Mouse (Mus musculus): ENCODE data around the gene Dcakd.

The Dcakd gene

DNA sequence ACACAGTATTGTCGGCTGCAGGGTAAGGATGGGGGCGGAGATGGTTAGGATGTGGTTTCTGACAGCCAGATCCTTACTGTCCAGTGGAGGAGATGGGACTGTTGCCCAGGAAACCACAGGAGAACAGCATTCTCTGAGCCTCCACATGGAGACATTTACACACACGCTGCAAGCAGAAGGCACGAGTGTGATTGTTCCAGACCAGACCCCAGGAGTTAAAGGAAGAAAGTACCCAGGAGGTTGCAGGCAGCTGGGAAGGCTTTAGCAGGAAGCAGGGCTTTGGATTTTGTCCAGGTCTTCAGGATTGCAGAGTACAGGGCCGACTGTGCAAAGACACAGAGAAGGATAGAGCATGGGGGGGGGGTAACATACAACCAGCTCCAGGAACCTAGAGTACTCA, 56.5 kb downstream of the Dcakd start:
- peak; percentile 81 to 85 for DNase-seq

DNA sequence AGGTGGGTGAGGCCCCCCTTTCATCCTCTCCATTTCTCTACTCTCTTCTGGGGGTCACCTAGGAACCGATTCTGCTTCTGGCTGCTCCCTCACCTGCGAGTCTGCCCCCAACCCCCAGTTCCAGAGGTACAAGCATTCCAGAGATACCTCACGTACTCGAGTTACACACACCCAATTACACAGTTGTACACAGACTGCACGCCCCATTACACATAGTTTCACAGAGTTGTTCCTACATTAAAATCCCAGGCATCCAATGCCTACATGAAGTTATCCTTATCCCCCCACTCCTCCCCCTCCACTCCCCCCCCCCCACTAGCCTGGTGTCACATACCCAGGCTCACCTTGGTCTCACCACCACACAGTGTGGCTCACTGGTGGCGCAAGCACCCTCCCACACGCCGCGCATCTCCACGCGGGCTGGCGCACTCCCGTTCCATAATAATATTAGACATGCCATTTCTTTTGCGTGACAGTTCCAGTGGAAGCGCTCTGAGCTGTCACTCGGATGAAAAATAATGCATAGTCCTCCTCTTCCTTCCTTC, 63.5 kb downstream of the Dcakd start:
- no peak for DNase-seq

DNA sequence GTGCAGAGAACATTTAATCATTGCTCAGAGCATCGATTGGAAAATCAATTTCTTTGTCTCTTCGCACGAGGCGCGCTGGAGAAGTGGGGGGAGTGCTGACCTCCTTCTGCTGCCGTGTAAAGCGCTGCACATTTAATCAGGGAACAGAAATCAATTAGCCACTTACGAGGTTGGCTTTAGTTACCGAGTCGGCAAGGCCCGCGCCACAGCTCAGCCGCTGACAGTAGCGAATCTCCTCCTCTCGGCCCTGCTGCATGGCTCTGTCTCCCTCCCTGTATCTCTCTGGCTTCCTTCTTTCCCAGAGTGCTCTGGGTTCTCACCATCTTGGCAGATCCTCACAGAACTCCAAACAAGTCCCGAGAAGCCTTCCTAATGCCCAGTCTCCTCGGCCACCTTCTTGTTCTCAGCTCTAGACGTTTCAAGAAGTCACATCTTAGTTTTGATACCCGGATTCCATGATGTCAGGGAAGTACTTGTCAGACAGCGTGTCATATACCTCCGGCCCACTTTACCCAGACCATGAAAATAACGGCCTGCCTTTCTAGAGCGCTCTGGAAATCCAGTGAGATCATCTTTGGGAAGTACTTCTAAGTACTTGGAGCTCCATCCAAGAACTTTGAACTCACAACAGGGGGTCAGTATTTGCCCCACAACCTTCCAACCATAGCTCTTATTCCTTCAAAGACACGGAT, 64.1 kb downstream of the Dcakd start:
- peak in 1 of 2 experiments; percentile 45 for DNase-seq

DNA sequence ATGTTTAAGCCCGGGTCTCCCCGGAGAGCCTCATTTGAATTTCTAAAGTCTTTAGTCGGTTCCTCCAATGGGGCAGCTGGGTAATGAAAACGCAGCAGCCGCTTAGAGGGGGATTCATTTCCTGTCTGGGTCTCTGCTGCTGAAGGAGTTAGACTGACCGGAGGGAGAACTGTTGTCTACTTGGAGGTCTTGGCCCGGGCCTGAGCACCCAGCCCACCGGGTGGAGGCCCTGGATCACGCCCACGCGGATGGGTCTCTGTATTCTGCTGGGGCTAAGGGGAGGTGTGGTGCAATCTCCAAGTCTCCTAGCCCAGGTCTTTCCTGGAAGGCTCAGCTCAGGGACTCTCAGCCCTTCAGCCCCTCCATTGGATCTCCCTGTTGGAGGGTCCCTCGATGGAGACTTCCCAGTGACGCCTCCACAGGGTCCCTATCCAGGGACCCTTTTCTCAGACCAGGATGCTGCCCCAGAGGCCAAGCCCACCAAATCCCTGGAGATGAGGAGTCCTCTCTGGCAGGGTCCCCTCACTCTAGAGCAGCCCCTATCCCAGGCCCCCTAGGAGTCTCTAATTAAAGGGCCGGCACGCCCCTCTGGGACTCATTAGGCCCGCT, 64.8 kb downstream of the Dcakd start:
- no peak for DNase-seq

DNA sequence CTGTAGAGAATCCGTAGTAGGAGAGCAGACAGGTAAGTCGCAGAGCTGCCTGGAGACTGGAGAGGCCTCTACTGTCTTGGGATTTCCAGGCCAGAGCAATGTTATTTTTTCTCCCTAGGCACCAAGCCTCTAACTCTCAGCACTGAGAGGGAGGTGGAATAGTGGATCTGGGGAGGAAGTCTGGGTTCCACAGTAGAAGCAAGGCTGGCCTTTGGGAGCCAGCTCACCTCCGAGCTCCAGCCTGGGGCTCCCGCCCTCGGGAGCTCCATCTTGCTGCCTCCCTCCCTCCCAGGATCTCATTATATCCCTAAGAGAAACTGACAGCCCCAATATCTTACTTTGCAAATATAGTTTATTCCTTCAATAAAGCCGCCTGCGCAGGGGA, 65.3 kb downstream of the Dcakd start:
- no peak for DNase-seq

DNA sequence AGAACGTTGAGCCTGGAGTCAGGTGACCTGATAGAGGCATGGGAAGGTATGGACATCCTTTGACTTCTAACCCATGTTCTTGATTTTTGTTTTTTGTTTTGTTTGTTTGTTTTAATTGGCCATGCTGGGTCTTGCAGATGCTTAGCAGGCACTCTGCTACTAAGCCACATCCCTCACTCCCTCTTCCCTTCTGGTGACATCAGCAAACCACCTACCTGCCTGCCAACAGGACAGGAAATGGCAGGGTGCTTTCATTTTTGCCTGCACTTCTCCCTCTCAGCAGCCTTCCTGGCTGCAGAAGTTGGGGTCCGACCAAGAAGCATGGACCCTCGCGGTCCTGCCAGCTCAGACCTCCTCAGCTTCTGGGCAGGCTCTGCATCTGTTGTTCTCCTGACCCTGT, 67.1 kb downstream of the Dcakd start:
- no peak for DNase-seq

DNA sequence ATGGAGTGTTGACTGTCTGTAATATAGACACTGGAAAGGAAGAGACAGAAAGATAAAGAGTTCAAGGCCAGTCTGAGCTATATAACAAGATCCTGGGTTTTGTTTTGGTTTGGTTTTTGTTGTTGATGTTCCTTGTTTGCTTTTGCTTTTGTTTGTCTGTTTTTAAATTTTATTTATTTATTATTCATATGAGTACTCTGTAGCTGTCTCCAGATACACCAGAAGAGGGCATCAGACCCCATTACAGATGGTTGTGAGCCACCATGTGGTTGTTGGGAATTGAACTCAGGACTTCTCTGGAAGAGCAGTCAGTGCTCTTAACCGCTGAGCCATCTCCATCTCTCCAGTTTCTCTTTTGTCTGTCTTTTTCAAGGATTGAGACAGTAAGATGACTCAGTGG, 69.3 kb downstream of the Dcakd start:
- no peak for DNase-seq

DNA sequence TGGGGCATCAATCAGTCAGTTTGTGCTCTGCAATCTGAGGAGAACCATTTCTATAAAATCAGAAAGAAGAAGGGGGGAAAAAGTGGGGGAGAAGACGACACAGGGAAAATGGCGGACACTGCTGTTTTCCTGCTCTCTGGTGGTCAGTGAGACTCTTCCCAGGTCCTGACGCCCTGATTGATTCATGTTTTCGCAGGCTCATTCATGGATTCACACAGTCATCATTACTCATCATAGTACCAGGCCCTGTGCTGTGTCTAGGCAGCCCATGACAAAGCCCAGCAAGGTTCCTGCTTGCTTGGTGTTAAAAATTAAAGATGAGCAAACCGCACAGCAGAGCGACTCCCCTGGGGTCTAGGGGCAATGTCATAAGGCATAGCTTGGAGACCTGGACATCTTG, 69.7 kb downstream of the Dcakd start:
- no peak for DNase-seq

DNA sequence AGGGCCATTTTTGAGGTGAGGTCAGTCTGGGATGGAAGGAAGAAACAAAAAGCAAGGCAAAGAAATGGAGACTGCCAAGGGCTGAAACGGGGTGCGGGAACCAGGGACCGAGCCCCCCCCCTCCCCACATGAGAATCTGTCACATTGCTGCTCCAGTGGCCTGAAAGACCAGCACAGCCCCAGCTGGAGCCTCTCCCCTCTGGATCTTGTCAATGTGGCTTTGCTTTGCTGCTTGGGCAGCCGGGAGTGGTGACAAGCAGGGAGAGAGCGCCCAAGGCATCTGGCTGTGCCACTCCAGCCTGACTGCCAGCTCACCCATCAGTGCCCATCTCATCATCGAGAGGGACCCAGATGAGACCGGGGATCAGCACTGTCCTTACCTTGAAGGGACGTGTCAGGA, 70.4 kb downstream of the Dcakd start:
- peak; percentile 58 to 70 for DNase-seq

DNA sequence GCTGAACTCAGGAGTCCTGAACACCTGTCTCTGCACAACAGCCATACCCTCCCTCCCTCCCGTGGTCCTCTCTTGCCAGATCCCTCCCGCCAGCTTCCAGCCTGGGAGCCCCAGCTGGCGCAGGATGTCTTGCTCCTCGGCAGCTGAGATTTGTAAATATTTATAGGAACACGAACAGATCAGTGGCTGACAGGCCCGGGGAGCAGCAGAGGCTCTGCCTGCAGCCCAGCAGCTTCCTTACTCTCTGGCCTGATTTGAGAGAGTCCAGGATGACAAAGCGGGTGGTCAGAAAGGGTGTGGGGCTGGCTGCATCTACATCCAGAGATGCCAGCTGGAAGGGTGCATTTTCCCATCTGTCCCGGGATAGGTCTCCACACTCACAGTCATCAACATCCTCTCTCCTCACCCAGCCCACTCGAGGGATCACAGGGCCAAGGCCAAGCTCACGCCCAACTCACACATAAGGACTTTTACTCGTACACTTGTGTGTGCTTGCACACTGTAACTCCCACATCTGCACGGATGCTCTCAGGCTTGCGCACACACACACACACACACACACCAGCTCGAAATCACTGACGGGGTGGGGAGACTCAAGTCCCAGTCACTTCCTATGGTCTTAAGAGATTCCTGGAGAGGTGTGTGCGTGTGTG, 71.0 kb downstream of the Dcakd start:
- peak; percentile 64 to 78 for DNase-seq

DNA sequence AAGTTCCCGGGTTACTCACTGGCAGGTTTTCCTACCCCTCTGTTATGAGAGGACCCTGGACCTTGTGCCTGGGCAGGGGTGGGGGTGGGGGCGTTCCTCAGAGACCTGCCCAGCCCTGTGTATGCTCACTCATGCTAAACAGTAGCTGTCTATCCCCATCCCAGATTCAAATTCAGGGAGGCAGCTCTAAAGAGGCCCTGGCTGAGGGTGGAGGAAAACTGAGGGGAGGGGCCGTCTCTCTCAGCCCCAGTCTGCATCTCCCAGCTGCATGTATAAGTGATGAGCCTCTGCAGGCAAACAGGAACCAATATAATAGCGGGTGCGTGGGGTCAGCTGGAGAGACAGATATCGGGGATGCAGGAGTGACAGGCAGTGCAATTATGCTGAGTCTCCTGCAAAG, 75.2 kb downstream of the Dcakd start:
- no peak for DNase-seq

DNA sequence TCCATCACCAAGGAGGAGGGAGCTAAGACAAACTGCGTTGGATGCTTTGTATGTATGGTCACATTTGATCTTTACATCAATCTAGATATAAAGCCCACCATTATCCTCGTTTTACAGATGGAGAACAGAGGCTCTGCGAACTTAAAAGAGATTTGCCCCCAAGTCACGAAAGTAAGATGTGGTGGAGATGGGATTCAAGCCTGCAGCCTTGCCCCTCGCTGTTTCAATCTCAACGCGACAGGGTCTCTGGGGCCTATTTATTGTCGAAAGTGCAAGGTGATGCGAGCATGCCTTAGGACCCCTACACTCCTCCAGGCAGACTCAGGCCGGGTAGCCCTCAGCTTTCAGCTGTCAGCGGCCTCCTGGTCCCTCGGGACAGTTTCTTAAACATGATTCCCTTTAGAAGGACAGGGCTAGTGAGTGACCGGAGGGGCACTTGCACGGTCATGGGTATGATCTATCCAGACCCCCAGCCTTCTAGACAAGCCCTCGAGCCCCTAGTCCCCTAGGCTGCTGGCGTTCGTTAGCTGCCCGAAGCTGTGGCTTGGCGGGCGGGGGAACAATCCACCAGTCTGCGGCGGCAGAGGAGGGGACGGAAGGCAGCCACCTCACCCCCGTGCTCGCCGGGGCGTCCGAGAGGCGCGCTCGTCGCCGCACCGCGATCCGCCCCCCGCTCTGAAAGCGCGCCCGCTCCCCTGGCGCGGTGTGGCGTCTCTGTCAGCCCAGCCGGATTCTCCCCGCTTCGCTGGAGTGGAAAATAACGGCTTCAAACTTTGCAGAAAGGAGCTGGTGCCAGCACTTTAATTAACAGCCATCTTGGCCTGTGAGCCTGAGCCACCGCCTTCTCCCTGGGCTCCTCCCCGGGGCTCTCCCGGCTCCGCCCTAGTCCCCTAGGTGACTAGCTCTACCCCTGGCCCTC, 79.8 kb downstream of the Dcakd start:
- peak; percentile 66 to 75 for DNase-seq

DNA sequence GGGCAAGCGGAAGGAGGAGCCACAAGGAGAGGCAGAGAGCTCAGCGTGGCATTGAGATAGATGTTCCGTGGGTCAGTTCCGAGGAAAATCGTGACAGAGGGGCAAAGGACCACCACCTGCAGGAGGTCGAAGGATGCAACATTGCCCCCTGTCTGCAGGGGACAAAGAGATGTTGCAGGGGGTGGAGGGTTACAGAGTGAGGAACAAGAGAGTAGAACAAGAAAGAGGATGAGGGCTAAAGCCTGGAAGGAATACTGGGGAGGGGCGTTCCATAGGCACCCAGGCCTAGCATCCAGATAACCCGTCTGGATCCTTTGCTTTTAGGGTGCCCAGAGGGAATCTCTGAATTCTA, 81.2 kb downstream of the Dcakd start:
- DNase-seq, result peak in 1 of 2 experiments; percentile 36

DNA sequence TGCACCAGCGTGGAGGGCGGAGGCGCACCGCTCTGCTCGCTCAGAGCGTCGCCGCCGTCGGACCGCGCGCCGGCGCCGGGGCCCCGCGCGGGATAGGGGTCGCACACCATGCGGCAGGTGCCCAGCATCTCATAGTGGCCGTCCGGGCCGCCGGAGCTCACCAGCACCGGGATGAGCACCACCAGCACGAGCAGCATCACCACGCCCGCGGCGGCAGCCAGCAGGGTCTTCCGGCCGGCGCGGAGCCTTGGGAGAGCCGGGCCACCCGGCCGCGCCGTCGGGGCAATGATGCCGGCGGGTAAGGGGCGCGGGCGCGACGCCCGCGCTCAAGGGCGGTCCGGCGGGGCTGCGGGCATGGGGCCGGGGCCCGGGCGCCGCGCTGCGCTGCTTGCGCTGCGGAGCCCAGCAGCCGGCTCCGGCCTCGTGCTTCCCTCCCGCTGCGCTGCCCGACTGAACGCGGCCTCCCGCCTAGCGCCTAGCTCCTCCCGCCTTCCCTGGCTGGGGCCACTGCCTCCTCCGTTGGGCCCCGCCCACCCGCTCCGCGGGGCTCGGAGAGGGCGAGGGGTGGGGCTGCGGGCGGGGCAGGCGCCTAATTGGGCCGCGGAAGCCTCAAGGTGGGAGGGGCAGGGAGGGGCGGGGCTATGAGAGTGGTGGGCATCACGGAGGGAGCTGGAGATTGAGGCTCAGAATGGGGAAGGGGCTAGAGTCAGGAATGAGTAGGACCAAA, 81.7 kb downstream of the Dcakd start, which contains the start of gene C1ql1:
TSS of gene C1ql1 (minus strand) at position 424 of the 727 bp plus-strand sequence.
- peak; percentile 87 to 95 for DNase-seq

DNA sequence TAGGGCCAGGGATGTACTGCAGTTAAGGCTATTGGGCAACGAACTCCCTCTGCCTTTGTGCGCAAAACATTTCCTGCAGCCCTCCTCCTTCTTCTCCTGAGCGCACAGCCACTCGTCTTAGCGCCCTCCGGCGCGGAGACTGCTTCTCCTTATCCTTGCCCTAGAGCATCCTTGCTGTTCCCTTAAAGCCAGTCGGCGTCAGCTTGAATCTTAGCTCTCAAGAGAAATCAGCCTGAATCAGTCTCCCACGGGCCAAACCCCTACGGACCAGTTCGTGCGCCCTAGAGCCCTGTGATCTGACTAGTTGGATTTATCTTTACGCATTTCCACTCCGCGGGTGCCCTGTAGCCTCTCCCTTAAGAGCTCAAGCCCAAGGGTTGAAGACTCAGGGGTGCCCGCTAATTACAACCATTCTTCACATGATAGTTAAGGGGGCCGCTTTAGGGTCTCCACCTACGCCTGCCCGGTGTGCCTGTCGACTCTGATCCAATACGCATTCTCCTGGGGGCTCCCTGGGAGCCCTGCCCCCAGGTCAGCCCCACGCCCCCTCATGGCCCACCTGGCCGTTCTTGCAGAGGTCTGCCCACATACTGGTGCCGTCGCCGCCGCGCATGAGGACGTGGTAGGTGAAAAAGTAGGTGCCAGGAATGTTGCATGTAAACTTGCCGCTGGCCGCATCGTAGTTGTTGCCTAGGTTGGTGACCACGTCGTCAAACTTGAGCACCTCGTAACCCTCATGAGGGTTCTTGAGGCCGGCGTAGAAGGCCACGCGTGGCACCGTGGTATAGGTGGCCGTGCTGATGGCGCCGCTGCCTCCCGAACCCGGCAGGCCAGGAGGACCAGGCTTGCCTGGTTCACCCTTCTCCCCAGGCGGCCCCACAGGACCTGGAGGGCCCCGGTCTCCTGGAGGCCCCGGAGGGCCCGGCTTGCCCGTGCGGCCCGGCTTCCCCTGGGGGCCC, 82.5 kb downstream of the Dcakd start:
- peak in 1 of 2 experiments; percentile 32 for DNase-seq
